Mouse (Mus musculus): ENCODE results near the gene Siae.
A peak's percentile ranks its signal among the peaks of the same experiment; 100 is the strongest.

DNA sequence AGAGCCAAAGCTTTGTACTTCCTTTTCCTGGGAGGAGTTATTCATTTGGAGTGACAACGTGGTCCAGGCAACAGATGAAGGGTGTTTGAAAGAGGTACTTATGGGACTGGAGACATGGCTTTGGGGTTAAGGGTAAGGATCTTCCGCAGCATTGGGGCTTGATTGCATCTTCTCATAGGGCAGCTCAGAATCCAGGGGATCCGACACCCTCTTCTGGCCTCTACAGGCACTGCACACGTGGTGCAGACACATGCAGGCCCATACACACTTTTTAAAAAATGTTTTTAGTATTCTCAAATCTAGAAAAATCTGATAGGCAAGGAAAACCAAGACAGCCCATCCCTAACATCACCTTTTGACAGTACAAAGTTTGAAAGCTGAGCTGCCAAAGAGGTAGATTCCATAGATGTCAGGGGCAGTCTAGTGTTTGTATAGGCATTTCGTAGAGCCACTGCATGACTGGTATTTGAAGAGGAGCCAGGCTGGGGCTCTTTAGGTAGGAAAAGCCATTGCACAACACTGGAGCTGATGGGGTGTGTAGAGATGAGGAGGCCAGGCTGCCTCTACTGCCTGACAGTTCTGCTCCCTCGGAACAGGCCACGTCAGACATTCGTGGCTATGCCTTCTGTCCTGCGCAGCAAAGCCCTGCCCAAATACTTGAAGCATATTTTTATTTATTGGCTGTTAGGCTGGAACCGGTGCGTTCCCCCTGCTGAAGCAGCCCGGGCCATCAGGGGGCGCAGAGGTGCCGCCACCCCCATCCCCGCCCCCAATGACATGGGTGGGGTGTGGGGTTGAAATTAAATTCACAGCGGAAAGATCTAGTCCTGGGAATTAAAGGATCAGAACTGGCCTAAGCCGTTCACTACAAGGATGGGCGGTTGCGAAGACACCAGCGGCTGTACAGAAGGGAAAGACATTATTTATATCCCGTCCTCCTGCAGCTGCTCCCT lies 28.8 kb upstream of the Siae start:
- peak; percentile 45 for TF ChIP-seq CTCF (conservative IDR thresholded peaks at IDR 0.05; ENCODE audit: low read length)
- TF ChIP-seq NANOG (IDR thresholded peaks at IDR 0.05; ENCODE audit: borderline replicate concordance, low read length) = no peak

Measured in E14TG2a.4 (cell line).